Mouse (Mus musculus) adrenal gland, postnatal 36 days (tissue): ENCODE results near the gene Fam19a3. TPM values are rescaled to one million over a fixed set of nuclear protein-coding genes. Genes with fewer than 3 reads are reported as not detected.
A peak's percentile ranks its signal among the peaks of the same experiment; 100 is the strongest.
"Not testable (repeated sequence)": the region's sequence is repeated elsewhere in the genome, so short reads cannot be mapped to it uniquely, and the experiment has no call there.

ENCODE experiments used
- DNase-seq, 2 experiments: peaks; one replicate each; pipeline ENCODE4 v3.0.0; 2021; ENCODE audit warnings: mixed read lengths in 1 of 2
- long read RNA-seq, 2 experiments: library from polyadenylated mRNA; stranded (forward); transcript quantifications; one replicate each; pipeline ENCODE4 v2.0.0; 2021; ENCODE audit warnings: borderline sequencing depth in 2 of 2
- total RNA-seq, 2 experiments: library from RNA; stranded (reverse); gene quantifications; 2 replicates each; pipeline ENCODE4 v1.2.3; 2021

Fam19a3 gene
- 1 to 10 TPM in 1 of 2 experiments, under 1 TPM in 1; 0.82 to 1.3 TPM for total RNA-seq
- long read RNA-seq, experiment 1, partial matches to known transcripts: 0 of 1 reads
- long read RNA-seq, experiment 1, other reads (novel, unspliced or antisense): 1 of 1 reads
- long read RNA-seq, experiment 2: 0 reads

GRCm38 (mm10) chr3:104781471-104781903, at the start of gene Fam19a3:
Fam19a3 (minus strand) TSS chr3:104781840.
- DNase-seq: peak in 1 of 2 experiments; percentile 60

DNA sequence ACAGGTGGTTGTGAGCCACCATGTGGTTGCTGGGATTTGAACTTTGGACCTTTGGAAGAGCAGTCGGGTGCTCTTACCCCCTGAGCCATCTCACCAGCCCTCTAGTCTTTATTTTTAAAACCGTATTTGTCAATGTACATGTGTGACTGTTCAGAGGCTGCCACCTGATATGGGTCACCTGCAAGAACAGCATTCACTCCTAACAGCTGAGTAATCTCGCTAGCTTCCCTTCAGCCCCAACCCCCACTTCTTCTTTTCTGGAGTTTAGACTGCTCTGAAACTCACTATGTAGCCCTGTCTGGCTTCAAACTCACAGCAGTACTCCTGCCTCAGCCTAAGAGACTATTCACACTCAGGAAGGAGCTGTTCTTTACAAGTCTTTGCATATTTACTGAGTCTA, 40.8 kb upstream of the Fam19a3 start:
- DNase-seq: no peak

- no peak for DNase-seq
These were observed 38.8 kb upstream of the Fam19a3 start for GRCm38 (mm10) chr3:104820426-104820825.

- DNase-seq: no peak
These were observed 37.1 kb upstream of the Fam19a3 start for GRCm38 (mm10) chr3:104818749-104819134.

GRCm38 (mm10) chr3:104817991-104818748, 36.5 kb upstream of the Fam19a3 start, which contains the start of gene Mov10:
Mov10 (minus strand) TSS chr3:104818563.
- DNase-seq: peak; percentile 70 to 82

DNA sequence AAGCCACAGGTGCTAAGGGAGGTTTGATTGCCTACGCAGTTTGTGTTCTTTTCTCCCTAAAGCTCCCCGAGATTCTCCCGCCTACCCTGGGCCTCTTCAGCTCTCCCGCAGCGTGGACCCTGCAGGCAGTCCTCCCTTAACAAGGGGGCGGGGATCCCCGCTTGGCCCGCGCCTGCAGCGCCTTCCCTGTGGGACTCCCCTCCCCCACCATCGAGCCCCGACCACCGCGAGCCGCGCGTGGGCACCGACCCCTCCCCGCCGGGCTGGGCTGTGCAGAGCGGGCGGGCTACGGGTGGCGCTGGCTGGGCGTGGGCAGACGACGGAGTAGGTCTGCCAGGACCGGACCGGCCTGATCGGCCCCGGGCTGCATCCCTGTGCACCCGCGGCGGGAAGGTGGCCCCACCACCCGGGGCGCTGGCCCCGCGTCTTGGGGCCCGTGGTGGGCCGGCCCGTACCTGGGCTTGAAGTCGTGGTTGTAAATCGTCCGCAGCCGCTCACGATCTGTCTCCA, 35.9 kb upstream of the Fam19a3 start:
- DNase-seq: peak; percentile 60 to 82

DNA sequence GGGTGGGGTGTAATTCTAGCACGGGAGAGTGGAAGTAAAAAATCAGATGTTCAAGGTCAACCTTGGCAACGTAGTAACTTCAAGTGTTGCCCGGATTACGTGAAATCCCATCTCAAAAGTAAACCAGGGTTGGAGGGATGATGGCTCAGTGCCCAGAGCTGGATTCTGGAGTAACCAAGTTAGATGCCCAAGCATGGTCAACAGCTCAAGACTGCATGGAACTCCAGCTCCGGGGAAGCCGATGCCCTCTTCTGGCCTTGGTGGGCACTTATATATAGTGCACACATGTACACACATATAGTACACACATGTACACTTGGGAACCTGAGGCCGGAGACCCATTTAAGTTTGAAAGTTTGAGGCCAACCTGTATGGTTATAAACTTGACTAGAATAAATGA, 34.5 kb upstream of the Fam19a3 start:
- DNase-seq: no peak

GRCm38 (mm10) chr3:104815346-104815745, 33.7 kb upstream of the Fam19a3 start:
- DNase-seq: no peak

DNA sequence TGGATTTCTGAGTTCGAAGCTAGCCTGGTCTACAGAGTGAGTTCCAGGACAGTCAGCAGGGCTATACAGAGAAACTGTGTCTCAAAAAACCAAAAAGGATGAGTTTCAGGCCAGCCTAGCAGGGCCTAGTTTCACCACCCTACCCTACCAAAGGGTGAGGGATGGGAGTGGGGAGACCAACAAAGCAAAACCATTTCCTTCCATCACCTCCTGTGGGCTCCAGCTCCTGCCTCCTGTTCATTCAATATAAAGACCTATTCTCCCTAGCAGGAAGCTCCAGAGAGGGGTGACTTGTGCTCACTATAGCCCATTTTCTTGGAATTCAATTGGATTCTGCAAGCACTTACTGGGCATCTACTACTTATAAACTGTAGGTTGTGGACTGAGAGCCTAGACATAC, 33.1 kb upstream of the Fam19a3 start:
- no peak for DNase-seq

GRCm38 (mm10) chr3:104813227-104813626, 31.6 kb upstream of the Fam19a3 start:
- not testable (repeated sequence) for DNase-seq

GRCm38 (mm10) chr3:104812254-104812653, 30.6 kb upstream of the Fam19a3 start:
- DNase-seq: no peak

DNA sequence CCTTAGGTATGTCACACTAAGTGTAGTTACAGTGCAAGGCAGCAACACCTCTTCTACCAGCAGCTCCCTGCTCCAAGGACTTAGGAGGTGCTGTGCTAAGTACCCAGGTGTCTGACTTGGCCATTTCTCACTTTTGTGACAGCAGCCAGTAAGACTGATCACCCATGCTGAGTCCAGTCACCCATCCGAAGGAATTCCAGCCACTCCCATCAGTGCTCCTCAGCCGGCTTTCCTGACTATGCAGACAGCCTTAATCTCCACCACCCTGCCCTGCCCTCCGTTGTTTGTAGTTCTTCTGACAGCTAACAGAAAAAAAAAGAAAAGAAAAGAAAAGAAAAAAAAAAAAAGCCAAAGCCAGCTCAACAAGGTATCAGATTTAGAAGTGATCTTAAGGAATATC, 30.1 kb upstream of the Fam19a3 start:
- no peak for DNase-seq

DNA sequence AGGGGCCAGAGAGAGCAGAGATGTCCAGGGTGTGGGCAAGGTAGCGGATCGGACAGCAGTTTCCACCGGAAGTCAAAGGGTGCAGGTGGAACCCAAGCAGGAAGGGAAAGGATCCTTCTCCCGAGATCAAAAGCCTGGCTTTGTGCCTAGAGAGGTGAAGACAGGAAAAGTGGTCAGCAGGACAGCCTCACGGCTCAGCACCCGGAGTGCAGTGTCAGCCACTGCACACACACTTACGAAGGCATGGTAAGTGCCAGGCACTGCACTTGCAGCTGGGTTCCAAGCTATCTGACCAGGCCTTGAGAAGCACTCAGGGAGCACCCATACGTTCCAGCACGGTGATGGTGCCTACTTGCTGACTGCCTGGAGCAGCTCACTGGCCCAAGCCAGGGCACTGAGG, 23.9 kb upstream of the Fam19a3 start:
- DNase-seq: no peak

- DNase-seq: no peak
These were observed 22.7 kb upstream of the Fam19a3 start for GRCm38 (mm10) chr3:104804312-104804711.

GRCm38 (mm10) chr3:104801481-104801880, 19.8 kb upstream of the Fam19a3 start:
- DNase-seq: no peak

- DNase-seq: no peak
These were observed 19.0 kb upstream of the Fam19a3 start for GRCm38 (mm10) chr3:104800681-104801080.

DNA sequence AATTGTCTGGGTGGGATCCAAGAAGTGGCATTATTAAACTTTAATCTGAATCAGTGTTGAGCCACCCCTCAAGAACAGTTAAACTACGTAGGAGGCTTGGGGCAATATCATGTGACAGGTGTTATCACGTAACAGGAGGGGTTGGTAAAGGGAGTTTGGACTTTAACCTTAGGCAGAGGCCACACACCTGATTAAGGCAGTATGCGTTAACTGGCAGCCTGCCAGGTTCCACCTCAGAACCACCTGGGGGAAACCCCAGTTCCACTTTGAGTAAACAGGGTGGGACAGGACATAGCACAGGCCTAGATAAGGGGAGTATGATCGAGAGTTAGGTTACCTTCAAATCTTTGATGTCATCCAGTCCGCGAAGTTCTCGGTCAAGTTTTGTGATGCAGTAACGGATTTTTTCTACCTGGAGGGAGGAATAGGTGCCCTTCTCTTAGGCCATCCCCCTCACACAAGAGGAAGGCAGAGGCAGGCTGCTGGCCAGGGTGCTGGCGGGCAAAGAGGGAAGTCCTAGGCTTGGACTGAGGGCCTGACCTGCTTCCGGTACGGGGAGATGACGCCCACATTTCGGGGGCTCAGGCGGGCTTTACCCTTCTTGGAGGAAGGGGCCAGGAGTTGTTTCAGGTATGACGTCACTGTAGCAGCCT, 14.9 kb upstream of the Fam19a3 start:
- no peak for DNase-seq

GRCm38 (mm10) chr3:104795661-104796340, 14.2 kb upstream of the Fam19a3 start:
- DNase-seq: peak; percentile 32 to 40

DNA sequence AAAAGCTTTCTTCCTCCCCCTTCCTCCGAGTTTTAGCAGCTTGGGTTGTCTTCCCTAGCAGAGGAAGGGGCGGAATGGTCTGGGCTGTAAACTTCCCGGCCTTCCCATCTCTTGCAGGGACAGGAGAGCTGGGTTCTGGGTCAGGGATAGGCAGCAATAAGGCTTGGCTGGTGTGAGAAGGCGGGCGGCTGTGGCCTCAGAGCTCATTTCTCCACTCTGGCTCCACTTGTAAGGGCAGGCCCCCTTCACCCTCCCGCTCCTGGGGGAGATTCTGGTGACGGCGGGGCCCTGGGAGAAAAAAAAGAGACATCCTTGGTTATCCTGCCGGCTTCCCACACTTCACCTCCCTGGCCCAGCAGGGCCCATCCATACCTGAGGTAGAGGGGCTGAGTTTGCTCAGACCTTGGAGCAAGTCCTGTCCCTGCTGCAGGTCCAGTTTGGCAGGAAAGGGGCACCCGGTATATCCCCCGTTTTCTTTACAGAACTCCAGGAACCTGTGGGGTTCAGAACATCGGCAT, 13.4 kb upstream of the Fam19a3 start:
- peak in 1 of 2 experiments; percentile 18 for DNase-seq

- DNase-seq: peak; percentile 88 to 92
These were observed 12.5 kb upstream of the Fam19a3 start for GRCm38 (mm10) chr3:104793871-104794828.
